Mouse (Mus musculus) gastrocnemius, postnatal 14 days (tissue): ENCODE measurements around the gene Wsb2. TPM values are rescaled to one million over a fixed set of nuclear protein-coding genes. Genes with fewer than 3 reads are reported as not detected.

Source experiments
- DNase-seq: peaks from one replicate; pipeline ENCODE4 v3.0.0; 2021; ENCODE audit warnings: mixed read lengths
- intact Hi-C: fragments of 180-260 bp; cut with DNase I; formaldehyde crosslinking; loops from one replicate; pipeline ENCODE4 v1.15.1; 2025; ENCODE audit warnings: low total_unique reads
- total RNA-seq, 2 experiments: library from RNA; stranded (reverse); gene quantifications; 2 replicates each; pipeline ENCODE4 v1.2.3; 2021

The Wsb2 gene
- total RNA-seq, 2 experiments from 2014 or later: 70.6 to 76.4 TPM

- intact Hi-C loops: no loop called here
- DNase-seq: no peak
Measured at GRCm38 (mm10) chr5:117355648-117356303, 1.3 kb upstream of the Wsb2 start.

GRCm38 (mm10) chr5:117356365-117357128 is 557 bp upstream of the Wsb2 start:
- DNase-seq: peak; percentile 76
- intact Hi-C loops: no loop called here

GRCm38 (mm10) chr5:117357478-117358247 is 559 bp downstream of the Wsb2 start:
- peak; percentile 64 for DNase-seq
- intact Hi-C loops: no loop called here

DNA sequence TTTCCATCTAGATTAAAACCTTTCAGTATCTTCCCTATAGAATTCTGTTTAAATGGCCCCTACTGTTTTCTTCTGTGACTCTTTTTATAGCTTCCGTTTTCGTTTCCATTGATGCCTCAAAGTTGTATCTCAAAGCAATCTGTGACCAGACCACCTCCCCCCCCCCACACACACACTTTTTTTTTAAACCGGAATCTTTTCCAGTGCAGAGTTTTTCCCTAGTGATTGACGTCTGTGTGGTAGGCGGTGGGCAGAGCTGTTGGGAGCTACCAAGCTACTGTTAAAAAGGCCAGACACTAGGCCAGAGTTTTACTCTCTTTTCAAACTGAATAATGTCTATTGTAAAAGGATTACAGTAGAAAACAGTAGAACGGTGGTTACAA is 1.1 kb downstream of the Wsb2 start:
- intact Hi-C loops: no loop called here
- DNase-seq: no peak

- DNase-seq: peak; percentile 69
Measured at GRCm38 (mm10) chr5:117358725-117359124, 1.6 kb downstream of the Wsb2 start.

GRCm38 (mm10) chr5:117359497-117360227 is 2.6 kb downstream of the Wsb2 start:
- intact Hi-C loops: no loop called here
- no peak for DNase-seq

More at GRCm38 (mm10) chr5:117358725-117359124, 1.6 kb downstream of the Wsb2 start:
- intact Hi-C loops: no loop called here

GRCm38 (mm10) chr5:117360228-117360515 is 3.1 kb downstream of the Wsb2 start:
- intact Hi-C loops: no loop called here
- DNase-seq: no peak

- no peak for DNase-seq
- intact Hi-C loops: no loop called here
Measured at GRCm38 (mm10) chr5:117360631-117361541, 3.8 kb downstream of the Wsb2 start.

DNA sequence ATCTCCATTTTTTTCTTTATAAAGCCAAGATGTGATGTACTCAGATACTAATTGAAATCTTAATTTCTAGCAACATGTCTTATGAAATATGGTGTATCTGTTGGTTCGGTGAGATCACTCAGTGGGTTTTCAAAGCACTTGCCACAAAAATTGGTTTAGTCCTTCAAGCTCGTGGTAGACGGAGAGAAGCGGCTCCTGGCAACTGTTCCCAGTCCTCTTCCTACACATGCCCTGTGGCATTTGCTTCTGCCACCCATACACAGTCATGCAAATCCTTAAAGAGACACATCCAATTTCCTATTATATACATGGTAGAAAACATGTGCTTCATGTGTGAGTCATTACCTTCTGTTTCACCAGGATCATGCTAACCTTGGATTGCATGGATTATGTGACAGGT is 4.5 kb downstream of the Wsb2 start:
- intact Hi-C loops: no loop called here
- DNase-seq: no peak

DNA sequence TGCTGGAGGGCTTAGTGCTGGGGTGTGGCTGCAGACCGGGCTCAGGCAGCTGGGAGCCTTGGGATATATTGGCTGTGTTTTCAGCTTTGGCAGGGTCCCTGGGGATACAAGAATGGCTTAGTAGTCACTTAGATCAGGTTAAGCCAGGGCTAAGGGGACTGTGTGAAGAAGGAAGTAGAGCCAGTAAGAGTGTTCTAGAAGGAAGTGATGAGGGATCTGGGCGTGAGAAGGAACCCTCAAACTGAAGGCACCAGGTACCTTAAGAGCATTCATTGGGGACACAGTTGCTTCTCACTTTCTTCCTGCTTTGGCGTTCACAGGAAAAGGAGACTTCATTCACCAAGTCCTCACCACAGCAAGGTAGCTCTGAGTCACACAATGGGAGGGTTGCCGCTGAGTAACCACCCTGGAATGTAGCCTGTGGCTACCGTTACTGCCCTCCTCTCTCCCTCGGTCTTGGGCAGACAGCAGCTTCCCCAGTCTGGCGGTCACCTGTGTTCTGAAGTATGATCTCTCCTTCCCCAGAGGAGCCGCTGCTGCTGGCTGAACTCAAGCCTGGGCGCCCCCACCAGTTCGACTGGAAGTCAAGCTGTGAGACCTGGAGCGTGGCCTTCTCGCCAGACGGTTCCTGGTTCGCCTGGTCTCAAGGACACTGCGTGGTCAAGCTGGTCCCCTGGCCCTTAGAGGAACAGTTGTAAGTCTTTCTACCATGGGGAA is 6.1 kb downstream of the Wsb2 start:
- no peak for DNase-seq
- intact Hi-C loops: no loop called here

- no peak for DNase-seq
- intact Hi-C loops: no loop called here
Measured at GRCm38 (mm10) chr5:117364821-117365220, 7.7 kb downstream of the Wsb2 start.

GRCm38 (mm10) chr5:117365904-117366561 is 8.9 kb downstream of the Wsb2 start:
- intact Hi-C loops: no loop called here
- no peak for DNase-seq

- intact Hi-C loops: no loop called here
- DNase-seq: no peak
Measured at GRCm38 (mm10) chr5:117367206-117367605, 10.1 kb downstream of the Wsb2 start.

DNA sequence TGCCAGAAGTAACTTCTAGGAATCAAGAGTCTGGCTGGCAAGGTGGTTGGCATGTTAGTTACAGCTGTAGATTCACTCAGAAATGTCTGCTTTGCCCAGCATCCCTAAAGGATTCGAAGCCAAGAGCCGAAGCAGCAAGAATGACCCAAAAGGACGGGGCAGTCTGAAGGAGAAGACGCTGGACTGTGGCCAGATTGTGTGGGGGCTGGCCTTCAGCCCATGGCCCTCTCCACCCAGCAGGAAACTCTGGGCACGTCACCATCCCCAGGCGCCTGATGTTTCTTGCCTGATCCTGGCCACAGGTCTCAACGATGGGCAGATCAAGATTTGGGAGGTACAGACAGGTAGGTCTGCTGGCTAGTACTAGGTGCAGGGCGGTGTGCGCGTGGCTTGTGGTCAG is 13.5 kb downstream of the Wsb2 start:
- intact Hi-C loops: no loop called here
- DNase-seq: no peak

GRCm38 (mm10) chr5:117373418-117373817 is 16.3 kb downstream of the Wsb2 start:
- intact Hi-C loops: no loop called here
- no peak for DNase-seq

GRCm38 (mm10) chr5:117374372-117375049 is 17.4 kb downstream of the Wsb2 start:
- intact Hi-C loops: no loop called here
- DNase-seq: no peak

- DNase-seq: no peak
- intact Hi-C loops: no loop called here
Measured at GRCm38 (mm10) chr5:117376331-117376761, 19.2 kb downstream of the Wsb2 start.
